Mouse (Mus musculus) right cerebral cortex, postnatal 4 days (tissue): ENCODE results near the gene Fetub.

Source experiments
- DNase-seq: peaks from one replicate; pipeline ENCODE4 v3.0.0-alpha.2; 2022

The Fetub gene

DNA sequence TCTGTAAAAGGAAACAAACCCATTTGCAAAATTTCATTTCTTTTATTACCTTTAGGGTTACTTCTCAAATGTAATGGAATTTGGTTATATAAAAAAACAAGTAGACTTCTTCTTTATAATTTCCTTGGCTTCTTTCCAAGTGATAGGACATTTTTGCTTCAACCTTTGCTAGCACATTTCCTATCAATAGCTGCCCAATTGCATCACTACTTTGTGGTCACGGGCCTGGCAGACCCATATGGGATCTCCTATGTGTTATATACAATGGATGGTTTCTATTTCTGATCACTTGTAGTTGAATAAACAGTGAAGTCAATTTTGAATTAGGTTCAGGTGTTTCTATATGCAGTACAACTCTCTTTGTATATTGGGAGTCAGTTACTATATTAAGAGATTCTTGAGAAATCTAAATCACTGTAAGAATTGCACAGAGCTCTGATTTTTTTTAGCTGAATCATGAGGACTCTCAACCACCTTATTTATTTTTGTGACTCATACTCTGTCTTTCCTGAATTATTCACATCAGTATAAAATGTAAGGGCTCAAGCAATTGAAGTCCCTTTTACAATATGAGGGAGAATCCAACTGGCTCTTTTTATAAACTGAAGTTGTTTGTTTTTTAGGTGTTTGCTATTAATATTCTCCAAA is 49.4 kb downstream of the Fetub start:
- no peak for DNase-seq
